Mouse (Mus musculus) frontal cortex, adult (tissue): ENCODE results near the gene Slc28a2.
"Not testable (repeated sequence)": the region's sequence is repeated elsewhere in the genome, so short reads cannot be mapped to it uniquely, and the experiment has no call there.

Source experiments
- ATAC-seq: cut with Nextera tagmentation; 2 replicates; pipeline ENCODE4 v1.9.2; 2017; ENCODE audit warnings: mild to moderate bottlenecking, moderate library complexity, mixed read lengths; ENCODE audit not compliant: low TSS enrichment

Slc28a2 gene

GRCm38 (mm10) chr2:122426200-122426599 is at the start of gene Slc28a2:
Slc28a2 (plus strand) TSS chr2:122426477.
- ATAC-seq: not testable (repeated sequence)

GRCm38 (mm10) chr2:122377215-122377674 is 49.0 kb upstream of the Slc28a2 start:
- peak; percentile 51 for ATAC-seq

GRCm38 (mm10) chr2:122377751-122378246 is 48.5 kb upstream of the Slc28a2 start:
- ATAC-seq: peak; percentile 36

- peak; percentile 45; the same call in 1 of the 2 replicates for ATAC-seq
These were observed 47.6 kb upstream of the Slc28a2 start for GRCm38 (mm10) chr2:122378421-122379291.

GRCm38 (mm10) chr2:122379292-122379650 is 47.0 kb upstream of the Slc28a2 start:
- ATAC-seq: no peak

GRCm38 (mm10) chr2:122380768-122381311 is 45.4 kb upstream of the Slc28a2 start:
- 0 out of 2 replicates have a peak, but pooled peaks have one; percentile 11 for ATAC-seq

GRCm38 (mm10) chr2:122381329-122382103 is 44.8 kb upstream of the Slc28a2 start:
- ATAC-seq: no peak

GRCm38 (mm10) chr2:122382121-122382520 is 44.2 kb upstream of the Slc28a2 start:
- no peak for ATAC-seq

GRCm38 (mm10) chr2:122385095-122385494 is 41.2 kb upstream of the Slc28a2 start:
- no peak for ATAC-seq

- ATAC-seq: not testable (repeated sequence)
These were observed 39.1 kb upstream of the Slc28a2 start for GRCm38 (mm10) chr2:122387135-122387534.

GRCm38 (mm10) chr2:122396150-122396549 is 30.1 kb upstream of the Slc28a2 start:
- ATAC-seq: no peak

- no peak for ATAC-seq
These were observed 18.7 kb upstream of the Slc28a2 start for GRCm38 (mm10) chr2:122407607-122408006.

- ATAC-seq: no peak
These were observed 17.3 kb upstream of the Slc28a2 start for GRCm38 (mm10) chr2:122408928-122409327.

GRCm38 (mm10) chr2:122426645-122427044 is 368 bp downstream of the Slc28a2 start:
- ATAC-seq: not testable (repeated sequence)

- ATAC-seq: not testable (repeated sequence)
These were observed 12.6 kb downstream of the Slc28a2 start for GRCm38 (mm10) chr2:122438706-122439482.

GRCm38 (mm10) chr2:122440521-122440920 is 14.2 kb downstream of the Slc28a2 start:
- ATAC-seq: not testable (repeated sequence)

- no peak for ATAC-seq
These were observed 15.0 kb downstream of the Slc28a2 start for GRCm38 (mm10) chr2:122441000-122441933.

- ATAC-seq: no peak
These were observed 24.1 kb downstream of the Slc28a2 start for GRCm38 (mm10) chr2:122450351-122450750.

- ATAC-seq: no peak
These were observed 26.1 kb downstream of the Slc28a2 start for GRCm38 (mm10) chr2:122452426-122452825.

- ATAC-seq: no peak
These were observed 40.6 kb downstream of the Slc28a2 start for GRCm38 (mm10) chr2:122466901-122467300.
